Mouse (Mus musculus) embryonic fibroblast, embryonic 13.5 days (primary cell): ENCODE measurements around the gene Hsd17b13.

Experiments used
- CTCF ChIP-seq: IDR thresholded peaks from 2 replicates; pipeline ENCODE4 v1.5.1; 2011; ENCODE audit warnings: mild to moderate bottlenecking, control low read depth, low read length, moderate library complexity, borderline replicate concordance; ENCODE audit not compliant: insufficient read depth
- POLR2A ChIP-seq: IDR thresholded peaks from 2 replicates; pipeline ENCODE4 v1.6.1; 2011; ENCODE audit warnings: low read depth, mild to moderate bottlenecking, control low read depth, low read length, moderate library complexity

DNA sequence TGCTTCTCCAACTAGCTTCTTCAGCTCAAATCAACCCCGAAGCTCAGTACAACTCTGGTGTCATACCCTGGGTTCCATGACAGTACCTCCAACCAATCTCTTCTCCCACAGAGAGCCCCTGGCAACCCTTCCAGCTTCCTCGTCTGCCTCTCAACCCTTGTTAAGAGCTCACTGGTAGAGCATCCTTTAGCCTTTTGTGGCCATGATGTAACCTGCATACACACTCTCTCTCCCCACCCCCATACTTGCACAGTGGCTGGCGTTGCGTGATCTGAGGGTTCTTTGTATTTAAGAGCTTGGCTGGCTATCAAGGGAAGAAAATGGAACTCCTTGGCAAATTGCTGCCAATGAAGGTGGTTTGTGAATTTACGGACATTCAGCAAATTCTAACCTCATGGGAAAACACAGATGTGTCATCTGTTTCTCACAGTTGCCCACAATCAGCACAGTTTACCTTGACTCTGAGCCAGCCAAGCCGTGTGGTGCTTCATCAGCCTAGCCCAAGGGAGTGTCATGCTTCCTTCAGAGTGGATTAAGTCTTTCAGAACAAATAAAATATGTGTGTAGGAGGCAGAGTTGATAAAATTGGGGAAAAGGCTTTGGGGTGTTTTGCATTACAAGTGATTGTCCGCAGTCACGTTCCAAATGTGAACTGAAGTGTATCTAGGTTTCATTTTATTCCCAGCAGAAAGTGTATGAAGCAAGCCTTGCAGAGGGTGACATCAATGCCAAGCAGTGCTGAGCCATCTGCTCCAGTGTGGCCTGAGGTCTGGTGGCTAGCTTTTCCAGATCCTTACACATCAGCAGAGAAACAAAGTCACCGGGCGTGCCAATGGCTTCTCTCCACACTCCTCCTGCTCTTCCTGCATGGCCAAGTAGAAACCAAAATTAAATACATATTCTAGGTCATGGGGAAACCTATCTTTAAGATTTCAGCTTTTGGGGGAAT is 23.8 kb downstream of the Hsd17b13 start:
- TF ChIP-seq CTCF: no peak
- TF ChIP-seq POLR2A: no peak
